Mouse (Mus musculus): ENCODE results near the gene Mettl18.
A peak's percentile ranks its signal among the peaks of the same experiment; 100 is the strongest.
"Not testable (repeated sequence)": the region's sequence is repeated elsewhere in the genome, so short reads cannot be mapped to it uniquely, and the experiment has no call there.

Mettl18 gene

GRCm38 (mm10) chr1:163994721-163995608 lies at the start of gene Mettl18, which contains the start of gene BC055324:
TSS of gene Mettl18 (plus strand) at chr1:163994889.
TSS of gene BC055324 (minus strand) at chr1:163994796.
- DNase-seq = peak; percentile 91

- no peak for DNase-seq
Measured at GRCm38 (mm10) chr1:163953396-163953795, 41.3 kb upstream of the Mettl18 start.

- no peak for DNase-seq
Measured at GRCm38 (mm10) chr1:163958036-163958435, 36.7 kb upstream of the Mettl18 start.

DNA sequence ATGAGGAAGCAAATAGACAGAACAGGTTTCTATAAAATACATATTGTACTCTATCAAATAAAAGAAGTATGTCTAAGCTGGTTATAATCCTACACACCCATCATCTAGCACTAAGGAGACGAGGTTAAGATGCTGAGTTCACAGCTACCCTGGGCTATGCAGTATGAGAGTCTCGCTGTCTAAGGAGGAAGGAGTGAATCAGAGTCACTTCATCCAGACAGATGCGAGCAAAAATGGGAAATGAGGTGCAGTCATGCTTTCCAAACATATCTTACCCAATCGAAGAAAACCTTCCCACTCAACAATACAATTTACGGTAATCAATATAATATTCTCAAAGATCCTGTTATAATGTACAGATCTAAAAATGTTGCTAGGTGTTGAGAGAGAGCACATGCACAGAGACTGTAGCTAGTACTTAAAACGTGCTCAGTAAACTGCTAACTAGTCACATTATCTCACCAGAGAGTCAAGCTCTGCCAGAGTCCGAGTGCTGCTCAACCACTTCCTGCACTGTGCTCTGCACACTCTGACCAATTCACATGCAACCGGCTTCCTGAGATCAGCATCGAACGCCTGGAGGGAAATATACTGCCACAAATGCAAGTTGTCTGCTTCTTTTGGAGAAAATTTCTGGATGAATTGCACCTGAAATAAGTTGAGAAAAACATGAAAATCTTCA lies 30.5 kb upstream of the Mettl18 start:
- DNase-seq = no peak

DNA sequence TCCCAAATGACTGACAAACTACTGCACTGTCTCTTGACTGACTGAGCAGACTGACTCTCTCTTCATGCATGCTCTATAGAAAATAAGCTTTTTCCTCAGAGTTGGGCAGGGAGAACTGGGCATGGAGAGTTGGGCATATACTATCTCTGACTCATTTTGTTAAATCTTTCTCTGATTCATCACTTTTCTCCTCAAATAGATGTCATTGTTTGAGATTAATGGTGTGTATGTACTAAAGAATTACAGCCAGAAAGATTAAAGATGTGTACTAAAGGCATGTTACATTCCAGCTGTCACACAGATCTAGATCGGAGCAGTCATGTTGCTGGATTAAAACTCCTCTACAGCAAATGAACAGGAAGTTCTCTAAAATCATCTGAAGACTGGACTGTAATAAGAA lies 20.2 kb upstream of the Mettl18 start:
- no peak for DNase-seq

GRCm38 (mm10) chr1:163975088-163975487 lies 19.6 kb upstream of the Mettl18 start:
- DNase-seq = no peak

- no peak for DNase-seq
Measured at GRCm38 (mm10) chr1:163976515-163976914, 18.2 kb upstream of the Mettl18 start.

- DNase-seq = no peak
Measured at GRCm38 (mm10) chr1:163992371-163992770, 2.3 kb upstream of the Mettl18 start.

DNA sequence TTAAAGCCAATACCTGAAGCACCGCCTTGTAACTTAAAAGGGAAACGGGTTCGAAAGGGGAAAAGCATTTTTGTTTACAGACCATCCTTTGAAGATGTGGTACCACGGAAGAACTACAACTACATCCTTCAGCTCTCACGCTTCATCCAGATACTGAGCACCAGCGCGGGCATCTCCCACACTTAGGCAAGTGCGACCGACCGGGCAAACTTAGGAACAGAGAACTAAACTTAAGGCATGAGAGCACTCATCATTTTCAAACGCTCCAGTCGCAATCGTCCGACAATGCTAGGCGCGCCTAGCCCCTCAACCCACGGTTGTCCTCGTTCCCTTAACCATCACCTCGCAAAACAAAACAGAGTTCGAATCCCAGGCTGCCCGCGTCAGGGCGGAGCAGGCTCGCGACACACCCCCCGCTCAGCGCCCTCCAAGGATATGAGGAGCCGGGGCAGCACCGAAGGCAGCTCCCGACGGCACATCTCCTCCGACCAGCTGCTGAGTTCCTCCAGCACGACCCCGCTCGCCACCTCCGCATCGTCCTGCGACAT lies 442 bp upstream of the Mettl18 start:
- no peak for DNase-seq

DNA sequence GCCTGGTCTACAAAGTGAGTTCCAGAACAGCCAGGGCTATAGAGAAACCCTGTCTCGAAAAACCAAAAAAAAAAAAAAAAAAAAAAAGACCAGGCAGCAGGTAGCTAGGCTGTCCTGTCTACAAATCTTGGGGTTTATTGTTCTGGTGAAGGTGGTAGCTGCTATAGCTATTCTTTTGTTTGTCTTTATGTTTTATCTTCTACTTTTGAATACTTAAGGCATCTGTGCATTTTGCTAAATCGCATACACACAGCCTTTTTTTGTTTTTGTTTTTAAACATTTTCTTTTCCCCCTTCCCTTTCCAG lies 872 bp downstream of the Mettl18 start:
- DNase-seq = no peak

DNA sequence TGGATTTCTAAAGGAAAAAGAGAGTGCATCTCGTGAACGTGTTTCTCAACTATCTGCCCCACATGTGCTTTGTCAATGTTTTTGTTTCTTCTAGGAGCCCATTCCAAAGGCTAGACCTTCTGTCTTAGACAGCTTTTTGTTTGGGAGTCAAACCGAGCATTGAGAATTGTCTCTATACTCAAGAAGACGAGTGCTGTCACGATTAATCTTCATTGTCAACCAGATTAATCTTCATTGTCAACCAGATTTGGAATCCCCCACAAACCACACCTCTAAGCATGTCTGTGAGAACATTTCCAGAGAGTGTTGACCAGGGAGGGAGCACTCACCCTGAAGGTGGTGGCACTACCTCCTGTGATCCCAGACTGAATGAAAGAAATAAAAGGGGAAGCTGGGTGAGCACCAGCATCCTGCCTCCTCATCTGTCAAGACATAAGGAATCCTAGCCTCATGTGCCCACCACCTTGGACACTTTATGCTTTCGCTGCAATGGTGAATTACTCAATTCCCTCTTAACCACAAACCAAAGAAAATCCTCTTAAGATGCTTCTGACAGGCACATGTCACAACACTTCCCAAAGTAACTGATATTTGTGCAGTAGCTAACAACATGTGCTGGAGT lies 7.3 kb downstream of the Mettl18 start:
- no peak for DNase-seq

- DNase-seq = no peak
Measured at GRCm38 (mm10) chr1:164004311-164004710, 9.6 kb downstream of the Mettl18 start.

GRCm38 (mm10) chr1:164009235-164009634 lies 14.5 kb downstream of the Mettl18 start:
- DNase-seq = peak; percentile 44

GRCm38 (mm10) chr1:164014616-164015015 lies 19.9 kb downstream of the Mettl18 start:
- DNase-seq = no peak

DNA sequence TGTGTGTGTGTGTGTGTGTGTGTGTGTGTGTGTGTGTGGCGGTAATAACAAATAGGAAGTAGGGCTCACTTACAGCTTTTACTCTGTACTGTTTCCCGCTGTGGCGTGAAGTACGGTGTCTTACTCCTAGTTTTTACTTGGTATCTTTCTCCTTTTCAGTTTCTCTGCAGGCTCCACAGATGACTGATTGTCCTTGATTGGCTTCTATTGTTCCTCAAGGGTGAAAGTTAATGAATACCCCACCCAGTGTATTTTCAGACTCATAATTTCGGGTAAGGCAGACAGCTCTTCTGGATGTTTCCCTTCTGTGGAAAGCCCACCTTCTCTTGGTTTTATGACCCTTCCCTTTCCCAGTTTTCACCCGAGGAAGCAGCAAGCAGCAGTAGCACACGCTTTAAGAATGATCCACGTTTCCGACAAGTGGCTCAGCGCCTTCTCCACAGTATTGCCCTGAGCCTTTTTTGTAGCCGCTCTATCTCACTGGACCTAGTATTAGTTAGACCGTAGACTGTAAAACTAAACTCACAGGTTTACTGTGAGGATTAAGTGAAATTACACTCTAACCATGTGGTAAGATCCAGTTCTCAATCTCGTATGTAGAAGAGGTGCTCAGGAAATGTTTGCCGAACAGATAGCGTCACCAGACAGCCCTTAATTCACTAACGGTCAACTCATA lies 23.7 kb downstream of the Mettl18 start:
- no peak for DNase-seq

GRCm38 (mm10) chr1:164019789-164020188 lies 25.1 kb downstream of the Mettl18 start:
- DNase-seq = no peak

- DNase-seq = not testable (repeated sequence)
Measured at GRCm38 (mm10) chr1:164020746-164021145, 26.1 kb downstream of the Mettl18 start.

GRCm38 (mm10) chr1:164022106-164022505 lies 27.4 kb downstream of the Mettl18 start:
- peak; percentile 7 for DNase-seq

DNA sequence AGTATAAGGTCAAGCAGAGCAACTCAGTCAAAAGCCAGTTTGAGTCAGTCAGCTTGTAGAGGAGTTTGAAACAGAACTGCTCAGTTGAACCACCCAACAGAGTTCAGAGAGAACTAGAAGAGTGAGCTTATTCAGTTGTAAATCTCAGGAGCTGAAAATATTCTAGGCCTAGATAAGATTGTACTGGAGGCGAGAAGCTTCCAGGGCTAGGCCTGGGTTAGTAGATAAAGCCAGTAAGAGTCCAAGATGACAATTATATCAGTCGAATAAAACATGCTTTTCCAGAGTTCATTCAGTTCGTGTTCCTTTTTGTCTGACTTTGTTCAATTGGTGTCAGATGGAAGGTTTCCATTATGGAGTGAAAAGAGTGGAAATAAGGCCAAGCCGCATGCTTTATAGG lies 31.0 kb downstream of the Mettl18 start:
- DNase-seq = no peak

DNA sequence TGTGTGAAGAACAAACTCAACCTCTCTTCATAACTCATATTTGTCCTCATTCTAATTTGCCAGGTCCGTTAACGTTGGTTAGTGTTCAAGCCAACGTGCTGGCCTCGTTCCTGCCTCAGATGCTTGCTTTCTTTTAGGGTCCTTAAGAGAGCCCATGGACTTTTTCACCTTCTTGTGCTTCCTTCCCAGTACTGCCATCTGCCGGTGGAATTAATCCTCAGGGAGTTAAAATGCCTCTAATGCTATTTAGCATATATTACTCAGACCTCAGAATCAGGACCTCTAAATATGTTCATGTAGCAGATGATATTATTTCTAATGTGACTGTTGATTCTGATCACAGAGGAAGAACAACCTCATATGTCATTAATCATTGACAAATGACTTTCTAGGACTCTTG lies 32.7 kb downstream of the Mettl18 start:
- peak; percentile 33 for DNase-seq

- DNase-seq = no peak
Measured at GRCm38 (mm10) chr1:164040385-164041135, 45.9 kb downstream of the Mettl18 start.

DNA sequence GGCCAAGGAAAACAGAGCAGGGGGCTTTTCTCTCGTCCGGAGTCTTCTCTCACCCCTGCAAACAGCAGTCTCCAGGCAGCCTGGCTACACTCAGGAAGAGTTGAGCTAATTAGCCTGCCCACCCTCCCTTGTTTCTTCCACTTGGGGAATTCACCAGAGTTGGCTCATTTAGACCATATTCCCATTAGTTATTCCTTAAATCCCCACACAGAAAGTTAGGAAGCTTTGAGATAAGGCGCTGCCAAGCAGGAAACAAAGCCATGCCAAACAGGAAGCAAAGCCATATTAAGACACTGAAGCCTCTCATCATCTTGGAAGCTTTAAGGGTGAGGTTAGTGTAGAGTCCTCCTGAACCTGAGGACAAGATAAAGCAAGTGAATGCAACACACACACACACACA lies 48.9 kb downstream of the Mettl18 start:
- no peak for DNase-seq

Measured in thymus, postnatal 25 days (tissue).